Mouse (Mus musculus): ENCODE data around the gene Bzw1. TPM values are rescaled to one million over a fixed set of nuclear protein-coding genes. Genes with fewer than 3 reads are reported as not detected.
A peak's percentile ranks its signal among the peaks of the same experiment; 100 is the strongest.

Gene Bzw1
- polyA plus RNA-seq, 1 experiment from 2014 or later: 595 TPM

DNA sequence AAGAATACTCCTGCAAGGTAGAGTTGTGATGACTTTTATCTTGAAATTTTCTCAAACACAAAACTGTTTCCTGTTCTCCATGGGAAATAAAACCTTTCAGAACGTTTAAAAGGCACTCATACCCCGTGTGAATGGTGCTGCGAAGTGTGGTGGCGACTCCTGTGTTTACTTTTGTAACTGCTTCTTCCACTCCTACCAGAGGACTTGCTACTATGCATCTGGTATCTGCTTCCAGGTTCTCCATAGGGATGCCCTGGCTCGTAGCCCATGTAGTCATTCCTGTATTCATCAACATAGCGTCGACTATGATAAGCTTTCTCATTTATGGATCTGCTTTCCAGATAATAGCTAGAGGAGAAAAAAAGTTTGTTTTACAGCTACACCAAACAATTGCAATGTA, 28.3 kb downstream of the Bzw1 start:
- 78% methylated on average over 7 of the region's 7 CpGs for WGBS
- no peak overlapping the region for H3K4me2 ChIP-seq (ENCODE audit: low read depth, low read length)

DNA sequence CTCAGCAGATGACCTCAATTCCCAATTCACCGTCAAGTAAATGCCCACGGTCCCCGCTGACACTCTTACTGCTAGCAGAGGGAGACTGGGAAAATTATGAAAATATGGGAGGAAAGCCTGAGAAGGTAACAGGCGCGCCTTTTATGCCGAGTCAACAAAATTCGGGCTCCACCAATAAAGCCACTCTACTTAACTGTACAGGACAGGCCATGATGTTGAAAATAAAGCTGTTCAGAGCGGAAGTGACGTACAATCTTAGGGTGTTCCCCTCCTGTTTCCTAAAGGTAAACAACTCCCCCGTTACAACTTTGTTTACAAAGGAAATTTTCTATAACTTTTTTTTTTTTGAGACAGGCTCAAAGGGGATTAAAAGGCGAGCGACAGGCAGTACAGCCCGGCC, 30.2 kb downstream of the Bzw1 start:
- 0 out of 2 replicates have a peak, but pooled peaks have one; percentile 44 for ATAC-seq (replicated peaks; ENCODE audit: insufficient number of reproducible peaks, low FRiP score, low TSS enrichment, low read depth)
- WGBS: 11% methylated on average over 13 of the region's 13 CpGs
- H3K27ac ChIP-seq (replicated peaks; ENCODE audit: low read depth, low read length): no peak overlapping the region; the same call in 1 of the 2 replicates

More for the DNA sequence above, 28.3 kb downstream of the Bzw1 start:
- H3K4me1 ChIP-seq (ENCODE audit: control insufficient read depth, insufficient read depth, low read length): no peaks in the 10 kb centered on the region
- DNase-seq (ENCODE audit: low spot score) (no peak), ATAC-seq (replicated peaks; ENCODE audit: insufficient number of reproducible peaks, low FRiP score, low TSS enrichment, low read depth) (no peak)
- H3K4me3 ChIP-seq (ENCODE audit: low read depth, low read length): no peak overlapping the region
- H3K9ac ChIP-seq (replicated peaks; ENCODE audit: low read length): no peak overlapping the region
- H3K27me3 ChIP-seq (ENCODE audit: control insufficient read depth, insufficient read depth, low read length): no peaks in the 10 kb centered on the region
- H3K36me3 ChIP-seq (replicated peaks; ENCODE audit: control insufficient read depth, insufficient read depth, low read depth, low read length): peaks cover 22% of the 10 kb centered on the region
- H3K9me3 ChIP-seq (replicated peaks; ENCODE audit: control insufficient read depth, low read length): no peaks in the 10 kb centered on the region
- H3K27ac ChIP-seq (replicated peaks; ENCODE audit: low read depth, low read length): no peak overlapping the region

DNA sequence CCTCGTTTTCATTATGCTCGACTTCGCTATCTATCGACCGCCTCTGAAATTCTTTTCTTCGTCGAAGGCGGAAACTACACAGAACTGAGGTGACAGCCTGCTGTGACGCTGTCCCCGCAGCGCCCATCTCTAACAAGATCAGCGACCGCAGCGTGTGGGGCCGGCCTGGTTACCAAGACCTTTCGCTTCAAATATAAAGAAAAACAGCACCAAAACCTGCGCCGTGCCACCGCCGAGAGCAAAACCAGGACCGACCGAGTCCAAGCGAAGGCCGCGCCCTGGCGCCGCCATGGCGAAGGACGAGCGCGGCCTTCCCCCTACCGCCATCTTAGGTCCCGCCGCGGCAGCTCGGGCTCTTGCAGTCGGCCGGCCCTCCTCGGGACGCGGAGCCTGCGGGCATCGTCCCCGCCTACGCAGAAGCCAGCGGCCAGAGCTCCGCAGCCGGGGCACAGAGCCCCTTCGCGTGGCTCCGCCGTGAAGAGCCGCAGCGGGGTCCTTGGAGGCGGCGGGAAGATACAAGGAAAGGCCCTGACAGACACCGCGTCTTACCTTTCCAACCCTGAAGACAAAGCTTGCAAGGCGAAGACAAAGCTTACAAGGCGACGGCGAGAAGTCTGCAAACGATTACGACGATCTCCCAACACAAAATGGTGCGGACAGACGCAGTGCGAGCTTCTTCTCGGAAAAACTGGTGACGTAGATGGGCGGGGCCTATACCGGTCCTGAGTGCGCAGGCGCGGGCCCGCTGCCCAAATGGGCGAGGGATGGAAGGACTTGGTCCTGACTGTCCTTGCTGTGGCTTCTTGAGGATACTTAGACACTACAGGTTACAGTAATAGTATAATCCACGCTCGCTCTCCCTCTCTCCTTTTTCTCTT, 30.9 kb downstream of the Bzw1 start, which contains the start of gene Clk1:
Clk1 (minus strand) TSS at position 696 of the 878 bp plus-strand sequence.
- peaks cover 12% of the 10 kb centered on the region for H3K36me3 ChIP-seq (replicated peaks; ENCODE audit: control insufficient read depth, insufficient read depth, low read depth, low read length)
- H3K27me3 ChIP-seq (ENCODE audit: control insufficient read depth, insufficient read depth, low read length): no peaks in the 10 kb centered on the region
- WGBS: under 1% methylated on average over 79 of the region's 79 CpGs
- H3K9me3 ChIP-seq (replicated peaks; ENCODE audit: control insufficient read depth, low read length): no peaks in the 10 kb centered on the region
- peak; percentile 96 for DNase-seq (ENCODE audit: low spot score)
- no peaks in the 10 kb centered on the region for H3K4me1 ChIP-seq (ENCODE audit: control insufficient read depth, insufficient read depth, low read length)
- peak within 1 kb of the TSS; percentile 100 for H3K9ac ChIP-seq (replicated peaks; ENCODE audit: low read length)
- H3K4me3 ChIP-seq (ENCODE audit: low read depth, low read length): peak within 1 kb of the TSS; percentile 100
- peak; percentile 92 for ATAC-seq (replicated peaks; ENCODE audit: insufficient number of reproducible peaks, low FRiP score, low TSS enrichment, low read depth)
- peak within 1 kb of the TSS; percentile 48 for H3K4me2 ChIP-seq (ENCODE audit: low read depth, low read length)
- peak within 1 kb of the TSS; percentile 98 for H3K27ac ChIP-seq (replicated peaks; ENCODE audit: low read depth, low read length)

More for the DNA sequence above, 30.2 kb downstream of the Bzw1 start:
- H3K4me2 ChIP-seq (ENCODE audit: low read depth, low read length): peak overlapping the region; percentile 48
- H3K36me3 ChIP-seq (replicated peaks; ENCODE audit: control insufficient read depth, insufficient read depth, low read depth, low read length): peaks cover 18% of the 10 kb centered on the region
- no peaks in the 10 kb centered on the region for H3K4me1 ChIP-seq (ENCODE audit: control insufficient read depth, insufficient read depth, low read length)
- peak overlapping the region; percentile 100 for H3K4me3 ChIP-seq (ENCODE audit: low read depth, low read length)
- H3K9ac ChIP-seq (replicated peaks; ENCODE audit: low read length): peak overlapping the region; percentile 100
- no peaks in the 10 kb centered on the region for H3K9me3 ChIP-seq (replicated peaks; ENCODE audit: control insufficient read depth, low read length)
- no peaks in the 10 kb centered on the region for H3K27me3 ChIP-seq (ENCODE audit: control insufficient read depth, insufficient read depth, low read length)
- peak; percentile 78 for DNase-seq (ENCODE audit: low spot score)

DNA sequence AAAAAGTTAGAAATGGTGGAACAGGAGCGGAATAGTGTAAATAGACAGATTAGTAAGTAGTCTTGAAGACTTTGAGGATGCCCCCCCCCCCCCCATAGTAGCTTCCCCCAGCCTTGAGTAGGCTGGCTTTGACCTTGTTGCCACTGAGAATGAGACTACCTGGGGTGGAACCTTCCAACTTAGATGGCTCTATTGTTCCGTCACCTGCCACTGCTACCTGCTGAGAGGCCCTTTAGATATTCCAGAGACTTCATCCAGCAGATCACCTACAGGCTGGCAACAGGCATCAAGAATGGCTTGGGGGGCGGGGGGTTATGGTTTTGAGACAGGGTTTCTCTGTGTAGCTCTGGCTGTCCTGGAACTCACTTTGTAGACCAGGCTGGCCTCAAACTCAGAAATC, 31.9 kb downstream of the Bzw1 start:
- H3K9me3 ChIP-seq (replicated peaks; ENCODE audit: control insufficient read depth, low read length): no peaks in the 10 kb centered on the region
- WGBS: 88% methylated on average over 3 of the region's 3 CpGs
- no peaks in the 10 kb centered on the region for H3K4me1 ChIP-seq (ENCODE audit: control insufficient read depth, insufficient read depth, low read length)
- no peak overlapping the region for H3K9ac ChIP-seq (replicated peaks; ENCODE audit: low read length)
- H3K27me3 ChIP-seq (ENCODE audit: control insufficient read depth, insufficient read depth, low read length): no peaks in the 10 kb centered on the region
- no peak for DNase-seq (ENCODE audit: low spot score)
- H3K36me3 ChIP-seq (replicated peaks; ENCODE audit: control insufficient read depth, insufficient read depth, low read depth, low read length): peaks cover 9% of the 10 kb centered on the region
- H3K27ac ChIP-seq (replicated peaks; ENCODE audit: low read depth, low read length): no peak overlapping the region
- no peak overlapping the region for H3K4me2 ChIP-seq (ENCODE audit: low read depth, low read length)
- H3K4me3 ChIP-seq (ENCODE audit: low read depth, low read length): no peak overlapping the region; the same call in 1 of the 2 replicates
- ATAC-seq (replicated peaks; ENCODE audit: insufficient number of reproducible peaks, low FRiP score, low TSS enrichment, low read depth): peak; percentile 3; the same call in 1 of the 2 replicates

DNA sequence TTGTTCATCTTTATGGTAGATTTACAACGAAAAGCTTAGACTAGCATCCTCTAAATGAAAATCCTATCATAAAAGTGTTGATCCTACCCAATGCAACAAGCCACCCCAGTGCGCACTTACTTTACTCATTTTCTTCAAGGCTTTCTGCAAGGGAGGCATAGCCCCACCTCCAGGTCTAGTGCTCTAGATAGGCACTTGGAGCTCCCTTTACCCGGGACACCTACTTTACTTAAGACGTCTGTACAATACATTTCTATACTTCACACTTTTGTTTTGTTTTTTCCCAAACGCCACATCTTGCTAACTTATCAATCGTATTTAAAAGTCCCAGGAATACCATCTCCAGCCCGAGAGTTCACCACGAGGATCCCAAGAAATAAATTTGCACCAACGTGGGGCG, 52.0 kb downstream of the Bzw1 start:
- no peaks in the 10 kb centered on the region for H3K4me1 ChIP-seq (ENCODE audit: control insufficient read depth, insufficient read depth, low read length)
- DNase-seq (ENCODE audit: low spot score) (peak; percentile 33), ATAC-seq (replicated peaks; ENCODE audit: insufficient number of reproducible peaks, low FRiP score, low TSS enrichment, low read depth) (no peak)
- peak overlapping the region; percentile 60 for H3K4me2 ChIP-seq (ENCODE audit: low read depth, low read length)
- peak overlapping the region; percentile 62 for H3K4me3 ChIP-seq (ENCODE audit: low read depth, low read length)
- no peaks in the 10 kb centered on the region for H3K27me3 ChIP-seq (ENCODE audit: control insufficient read depth, insufficient read depth, low read length)
- H3K9ac ChIP-seq (replicated peaks; ENCODE audit: low read length): peak overlapping the region; percentile 87
- peak overlapping the region; percentile 84 for H3K27ac ChIP-seq (replicated peaks; ENCODE audit: low read depth, low read length)
- 8% methylated on average over 10 of the region's 10 CpGs for WGBS
- no peaks in the 10 kb centered on the region; the same call in none of the 2 replicates for H3K36me3 ChIP-seq (replicated peaks; ENCODE audit: control insufficient read depth, insufficient read depth, low read depth, low read length)
- H3K9me3 ChIP-seq (replicated peaks; ENCODE audit: control insufficient read depth, low read length): no peaks in the 10 kb centered on the region

DNA sequence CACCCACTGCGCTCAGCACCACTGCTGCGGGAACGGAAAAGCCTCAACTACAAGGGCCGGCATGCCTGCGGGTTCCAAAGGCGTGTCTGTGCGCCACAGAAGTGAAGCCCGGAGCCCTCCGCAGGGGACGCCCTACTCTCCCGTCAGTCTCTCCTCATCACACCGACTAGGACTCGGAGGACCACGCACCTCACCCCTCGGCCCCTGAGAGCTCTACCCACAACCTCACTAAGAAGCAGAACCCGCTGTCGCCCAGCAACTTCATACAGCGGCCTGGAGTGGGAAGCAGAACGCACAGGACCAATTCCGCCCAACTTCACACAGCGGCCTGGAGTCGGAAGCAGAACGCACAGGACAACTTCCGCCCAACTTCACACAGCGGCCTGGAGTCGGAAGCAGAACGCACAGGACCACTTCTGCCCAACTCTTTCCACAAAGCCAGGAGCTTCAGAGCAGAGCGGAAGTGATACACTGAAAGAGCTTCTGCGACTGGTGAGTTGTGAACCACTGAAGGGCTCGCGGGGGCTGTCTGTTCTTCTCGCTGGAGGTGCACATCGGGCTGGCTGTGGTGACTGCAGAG, 52.5 kb downstream of the Bzw1 start, which contains the start of the genes Nif3l1 and Ppil3:
Nif3l1 (plus strand) TSS at position 9 of the 580 bp plus-strand sequence.
Ppil3 (minus strand) TSS at position 344 of the 580 bp plus-strand sequence.
- no peaks in the 10 kb centered on the region for H3K27me3 ChIP-seq (ENCODE audit: control insufficient read depth, insufficient read depth, low read length)
- H3K36me3 ChIP-seq (replicated peaks; ENCODE audit: control insufficient read depth, insufficient read depth, low read depth, low read length): no peaks in the 10 kb centered on the region; the same call in none of the 2 replicates

DNA sequence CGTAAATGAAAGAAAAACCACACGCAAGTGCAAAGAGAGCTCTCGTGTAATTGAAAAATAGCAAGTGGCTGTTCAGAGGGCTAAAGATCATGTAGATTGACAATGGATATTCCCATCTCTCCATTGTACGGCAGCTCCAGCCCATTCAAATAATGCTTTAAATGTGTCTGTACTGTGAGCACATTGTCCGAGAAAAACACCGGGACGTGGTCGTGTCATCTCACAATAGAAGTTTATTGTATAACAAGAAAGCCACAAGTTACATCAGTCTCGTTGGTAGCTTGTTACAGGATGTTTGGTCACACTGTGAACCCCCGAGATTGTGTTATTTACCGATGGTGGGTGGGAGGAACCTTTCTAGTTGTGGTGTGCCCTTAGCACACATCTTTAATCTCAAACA, 53.2 kb downstream of the Bzw1 start:
- peak overlapping the region; percentile 87 for H3K9ac ChIP-seq (replicated peaks; ENCODE audit: low read length)
- peak overlapping the region; percentile 84; the same call in 1 of the 2 replicates for H3K27ac ChIP-seq (replicated peaks; ENCODE audit: low read depth, low read length)
- no peaks in the 10 kb centered on the region for H3K9me3 ChIP-seq (replicated peaks; ENCODE audit: control insufficient read depth, low read length)
- no peaks in the 10 kb centered on the region for H3K27me3 ChIP-seq (ENCODE audit: control insufficient read depth, insufficient read depth, low read length)
- ATAC-seq (replicated peaks; ENCODE audit: insufficient number of reproducible peaks, low FRiP score, low TSS enrichment, low read depth): no peak
- no peaks in the 10 kb centered on the region for H3K4me1 ChIP-seq (ENCODE audit: control insufficient read depth, insufficient read depth, low read length)
- DNase-seq (ENCODE audit: low spot score): peak; percentile 8
- no peaks in the 10 kb centered on the region; the same call in none of the 2 replicates for H3K36me3 ChIP-seq (replicated peaks; ENCODE audit: control insufficient read depth, insufficient read depth, low read depth, low read length)
- H3K4me3 ChIP-seq (ENCODE audit: low read depth, low read length): peak overlapping the region; percentile 62
- H3K4me2 ChIP-seq (ENCODE audit: low read depth, low read length): peak overlapping the region; percentile 66
- 12% methylated on average over 11 of the region's 11 CpGs for WGBS

More for the DNA sequence above, 52.5 kb downstream of the Bzw1 start, which contains the start of the genes Nif3l1 and Ppil3:
- Histone ChIP-seq H3K4me2 (ENCODE audit: low read depth, low read length) (peak within 1 kb of the TSS; percentile 66), H3K4me3 (ENCODE audit: low read depth, low read length) (peak within 1 kb of the TSS; percentile 62), H3K9ac (replicated peaks; ENCODE audit: low read length) (peak within 1 kb of the TSS; percentile 87), H3K9me3 (replicated peaks; ENCODE audit: control insufficient read depth, low read length) (no peaks in the 10 kb centered on the region), H3K27ac (replicated peaks; ENCODE audit: low read depth, low read length) (peak within 1 kb of the TSS; percentile 84), H3K4me1 (ENCODE audit: control insufficient read depth, insufficient read depth, low read length) (no peaks in the 10 kb centered on the region)
- peak; percentile 92 for ATAC-seq (replicated peaks; ENCODE audit: insufficient number of reproducible peaks, low FRiP score, low TSS enrichment, low read depth)
- peak; percentile 91 for DNase-seq (ENCODE audit: low spot score)
- WGBS: under 1% methylated on average over 33 of the region's 33 CpGs
